Mouse (Mus musculus): ENCODE results near the gene Trim75.

Gene Trim75

DNA sequence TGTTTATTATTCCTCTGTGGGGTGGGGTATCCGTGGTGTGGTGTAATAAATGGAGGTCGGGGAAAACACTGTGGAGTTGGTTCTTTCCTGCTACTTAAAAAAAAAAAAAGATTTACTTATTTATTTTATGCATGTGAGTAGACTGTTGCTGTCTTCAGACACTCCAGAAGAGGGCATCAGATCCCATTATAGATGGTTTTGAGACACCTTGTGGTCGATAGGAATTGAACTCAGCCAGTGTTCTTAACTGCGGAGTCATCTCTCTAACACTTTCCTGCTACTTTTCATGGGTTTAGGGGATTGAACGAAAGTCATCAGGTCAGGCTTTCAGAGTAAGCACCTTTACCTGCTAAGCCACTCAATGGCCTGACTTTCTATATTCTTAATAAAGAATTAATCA, 42.8 kb downstream of the Trim75 start:
- no peak for DNase-seq (ENCODE audit: low spot score in 2 of 2)

DNA sequence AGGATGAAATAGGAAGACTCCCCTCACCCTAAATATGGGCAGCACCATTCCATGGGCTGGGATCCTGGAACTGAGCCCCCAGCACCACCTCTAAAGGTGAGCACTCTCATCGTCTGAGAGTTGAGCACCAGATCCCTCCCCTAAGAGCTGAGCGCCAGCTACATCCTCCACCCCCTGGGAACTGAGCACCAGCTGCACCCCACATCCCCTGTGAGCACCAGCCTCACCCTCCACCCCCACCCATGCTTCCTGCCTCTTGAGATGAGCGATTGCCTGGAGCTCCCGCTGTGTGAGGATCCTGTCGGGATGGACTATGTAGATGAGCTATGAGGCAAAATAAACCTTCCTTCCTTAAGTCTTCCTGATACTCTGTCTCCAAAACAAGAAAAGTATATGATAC, 44.7 kb downstream of the Trim75 start:
- no peak for DNase-seq (ENCODE audit: low spot score in 2 of 2)

DNA sequence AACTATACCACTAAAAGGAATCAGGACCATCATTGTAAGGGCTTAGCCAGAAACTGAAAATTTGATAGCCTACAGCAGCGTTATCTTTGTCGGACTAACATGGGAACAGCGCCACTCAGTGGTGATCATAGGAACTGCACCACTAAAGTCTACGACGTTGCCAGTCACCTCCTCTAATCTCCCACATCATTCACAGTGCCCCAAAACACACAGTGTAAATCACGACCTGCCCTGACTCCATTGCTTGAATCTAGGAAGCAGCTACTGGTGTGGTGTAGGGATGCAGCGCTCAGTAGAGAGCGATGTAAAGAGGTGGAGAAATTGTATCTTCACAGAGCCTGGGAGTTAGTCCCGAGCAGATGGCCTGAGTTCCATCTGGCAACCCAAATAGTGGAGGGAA, 46.1 kb downstream of the Trim75 start:
- peak; percentile 37 to 77 for DNase-seq (ENCODE audit: low spot score in 2 of 2)

DNA sequence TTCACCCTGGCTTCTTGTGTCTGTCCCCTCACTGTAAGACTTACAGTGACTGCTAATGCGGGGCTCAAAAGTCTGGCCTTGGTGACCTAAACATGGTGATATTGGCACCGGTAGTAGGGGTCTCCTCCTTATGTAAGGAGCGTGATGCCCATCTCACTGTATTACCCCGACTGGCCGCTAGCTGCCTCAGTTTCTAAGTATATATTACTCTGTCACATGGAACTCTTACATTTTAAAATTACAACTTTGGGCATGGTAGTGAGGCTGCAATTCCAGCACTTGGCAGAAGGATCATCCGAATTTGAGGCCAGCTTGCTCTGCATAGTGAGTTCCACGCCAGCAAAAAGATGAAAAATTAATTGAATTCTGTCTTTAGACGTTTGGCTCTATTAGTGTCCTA, 46.6 kb downstream of the Trim75 start:
- DNase-seq (ENCODE audit: low spot score in 2 of 2) = no peak

DNA sequence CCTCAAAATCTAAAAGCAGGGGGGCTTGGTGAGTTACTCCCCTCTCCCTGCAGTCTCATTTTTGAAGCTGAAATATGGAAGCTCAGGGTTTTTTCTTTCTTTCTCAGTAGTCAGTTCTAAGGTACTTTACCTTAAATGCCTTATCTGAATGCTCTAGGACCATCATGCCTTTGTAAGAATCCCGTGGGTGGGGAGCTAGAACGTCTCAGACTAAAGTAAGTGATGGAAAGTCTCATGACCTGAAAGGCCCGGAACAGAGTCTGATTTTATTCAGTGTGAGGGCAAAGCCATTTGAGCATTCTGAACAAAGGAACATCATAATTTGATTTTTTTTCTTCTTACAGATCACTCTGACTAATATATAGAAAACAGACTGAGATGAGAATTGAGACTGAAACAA, 52.6 kb downstream of the Trim75 start:
- DNase-seq (ENCODE audit: low spot score in 2 of 2) = no peak
